Mouse (Mus musculus) neural tube, embryonic 12.5 days (tissue): ENCODE results near the gene Cbx1. TPM values are rescaled to one million over a fixed set of nuclear protein-coding genes. Genes with fewer than 3 reads are reported as not detected.

Source experiments
- ATAC-seq: fragments of 200-750 bp; cut with Nextera tagmentation; 2 replicates; pipeline ENCODE4 v1.8.0; 2017; ENCODE audit warnings: low read depth, mild to moderate bottlenecking, moderate TSS enrichment, moderate library complexity; ENCODE audit not compliant: low FRiP score
- H3K27ac ChIP-seq: fragments of 300-500 bp; sonication (generic); 2 replicates; pipeline ENCODE4 v1.5.1; 2016
- H3K27me3 ChIP-seq: fragments of 300-500 bp; sonication (generic); replicated peaks from 2 replicates; pipeline ENCODE4 v1.6.1; 2016; ENCODE audit warnings: mild to moderate bottlenecking
- H3K36me3 ChIP-seq: fragments of 300-500 bp; sonication (generic); 2 replicates; pipeline ENCODE4 v1.6.1; 2016; ENCODE audit warnings: mild to moderate bottlenecking
- H3K4me1 ChIP-seq: fragments of 300-500 bp; sonication (generic); 2 replicates; pipeline ENCODE4 v1.6.1; 2016
- H3K4me2 ChIP-seq: fragments of 300-500 bp; sonication (generic); replicated peaks from 2 replicates; pipeline ENCODE4 v1.6.1; 2016; ENCODE audit warnings: mild to moderate bottlenecking
- H3K4me3 ChIP-seq: fragments of 300-500 bp; sonication (generic); 2 replicates; pipeline ENCODE4 v1.5.1; 2016
- H3K9ac ChIP-seq: fragments of 300-500 bp; sonication (generic); 2 replicates; pipeline ENCODE4 v1.6.1; 2016; ENCODE audit warnings: mild to moderate bottlenecking
- H3K9me3 ChIP-seq: fragments of 300-500 bp; sonication (generic); 2 replicates; pipeline ENCODE4 v1.6.1; 2016; ENCODE audit warnings: mild to moderate bottlenecking
- WGBS: fragments of 180-500 bp; shearing (Covaris S2); methylation state at CpG from one replicate; pipeline ENCODE4 v1.1.7; 2016; 5-methylcytosine and 5-hydroxymethylcytosine counted together
- polyA plus RNA-seq: library from polyadenylated mRNA; unstranded; fragments of >200 nt; fragmentation: Nextera tagmentation; extraction: Ambion mirVana; gene quantifications from 2 replicates; pipeline ENCODE4 v1.2.1, GENCODE M21; 2016

Gene Cbx1
- polyA plus RNA-seq, 1 experiment from 2014 or later: 125 TPM

DNA sequence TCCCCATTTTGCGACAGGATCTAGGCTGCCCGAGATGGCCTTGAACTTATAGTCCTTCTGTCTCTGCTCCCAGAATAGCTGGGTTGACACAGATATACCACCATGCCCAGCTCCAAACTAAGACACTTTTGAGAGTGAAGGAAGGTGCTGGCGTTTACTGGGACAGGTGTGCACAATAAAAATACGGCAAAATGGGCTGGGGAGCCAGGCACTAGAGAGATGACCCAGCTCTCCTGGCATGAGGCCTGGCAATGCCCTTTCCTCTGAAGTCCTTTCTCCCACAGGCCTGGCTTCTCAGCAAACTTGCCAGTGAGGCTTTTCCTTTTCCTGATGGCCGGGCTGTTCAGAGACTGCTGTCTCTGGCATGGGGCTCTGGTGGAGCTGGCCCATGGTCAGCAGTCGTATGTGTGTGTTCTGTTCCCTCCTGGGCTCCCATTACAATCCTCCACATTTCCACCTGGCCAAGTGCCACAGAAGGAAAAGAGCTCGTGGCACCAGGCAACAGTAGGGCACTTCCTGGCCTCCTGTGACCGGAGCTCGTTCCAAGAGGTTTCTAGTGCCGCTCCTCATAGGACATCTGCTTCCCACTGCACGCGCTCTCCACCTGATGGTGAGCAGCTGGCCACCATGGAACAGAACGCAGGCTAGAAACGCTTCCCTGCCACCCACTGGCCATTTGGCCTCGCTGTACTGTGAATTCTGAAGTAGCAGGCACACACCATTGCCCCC lies 26.0 kb upstream of the Cbx1 start:
- Histone ChIP-seq H3K9me3 (no peaks in the 10 kb centered on the region), H3K9ac (no peak overlapping the region), H3K4me3 (no peak overlapping the region), H3K27me3 (no peaks in the 10 kb centered on the region), H3K27ac (no peak overlapping the region), H3K4me2 (no peak overlapping the region), H3K36me3 (peaks cover 2% of the 10 kb centered on the region; the same call in 1 of the 2 replicates), H3K4me1 (peaks cover 40% of the 10 kb centered on the region)
- ATAC-seq: no peak
- WGBS: 65% methylated on average over 15 of the region's 15 CpGs

- H3K4me1 ChIP-seq: peaks cover 53% of the 10 kb centered on the region
- H3K4me2 ChIP-seq: peak overlapping the region; percentile 18
- no peaks in the 10 kb centered on the region for H3K9me3 ChIP-seq
- H3K27me3 ChIP-seq: no peaks in the 10 kb centered on the region
- ATAC-seq: no peak
- no peak overlapping the region for H3K4me3 ChIP-seq
- peak overlapping the region; percentile 44; the same call in 1 of the 2 replicates for H3K27ac ChIP-seq
- peaks cover 19% of the 10 kb centered on the region for H3K36me3 ChIP-seq
- 34% methylated on average over 13 of the region's 13 CpGs for WGBS
- H3K9ac ChIP-seq: 0 out of 2 replicates have a peak overlapping the region, but pooled peaks have one; percentile 23
These were observed 24.2 kb upstream of the Cbx1 start for GRCm38 (mm10) chr11:96764511-96765350.

DNA sequence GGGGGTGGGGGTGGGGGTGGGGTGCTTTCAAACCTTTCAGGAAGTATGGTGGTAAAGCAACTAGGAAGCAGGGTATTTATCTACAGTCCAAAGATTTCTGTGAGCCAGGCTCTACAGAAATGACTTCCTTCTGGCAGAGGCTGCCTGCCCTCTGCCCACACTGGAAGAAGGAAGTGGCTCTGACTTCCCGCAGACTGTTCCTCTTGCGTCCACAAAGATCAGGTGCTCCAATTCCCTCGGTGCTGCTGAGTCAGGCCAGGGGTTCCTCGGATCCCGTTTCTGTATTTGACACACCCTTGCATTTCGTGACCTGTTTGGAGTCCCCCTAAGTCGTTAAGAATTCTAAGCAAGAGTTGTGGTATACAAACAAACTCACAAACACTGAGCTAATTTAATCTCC lies 23.3 kb upstream of the Cbx1 start:
- ATAC-seq: no peak
- H3K36me3 ChIP-seq: peaks cover 28% of the 10 kb centered on the region
- no peak overlapping the region for H3K9ac ChIP-seq
- H3K4me3 ChIP-seq: no peak overlapping the region
- no peak overlapping the region for H3K4me2 ChIP-seq
- H3K9me3 ChIP-seq: no peaks in the 10 kb centered on the region
- WGBS: 80% methylated on average over 7 of the region's 7 CpGs
- peaks cover 53% of the 10 kb centered on the region for H3K4me1 ChIP-seq
- no peak overlapping the region for H3K27ac ChIP-seq
- H3K27me3 ChIP-seq: no peaks in the 10 kb centered on the region

GRCm38 (mm10) chr11:96766555-96766954 lies 22.4 kb upstream of the Cbx1 start:
- no peaks in the 10 kb centered on the region for H3K9me3 ChIP-seq
- 78% methylated on average over 12 of the region's 12 CpGs for WGBS
- no peaks in the 10 kb centered on the region for H3K27me3 ChIP-seq
- peaks cover 53% of the 10 kb centered on the region for H3K4me1 ChIP-seq
- H3K4me3 ChIP-seq: no peak overlapping the region
- H3K4me2 ChIP-seq: 0 out of 2 replicates have a peak overlapping the region, but pooled peaks have one; percentile 16
- peak overlapping the region; percentile 39 for H3K27ac ChIP-seq
- H3K36me3 ChIP-seq: peaks cover 37% of the 10 kb centered on the region
- ATAC-seq: no peak
- H3K9ac ChIP-seq: no peak overlapping the region

- H3K4me1 ChIP-seq: peaks cover 53% of the 10 kb centered on the region
- H3K27me3 ChIP-seq: no peaks in the 10 kb centered on the region
- peaks cover 42% of the 10 kb centered on the region for H3K36me3 ChIP-seq
- no peaks in the 10 kb centered on the region for H3K9me3 ChIP-seq
- peak overlapping the region; percentile 39 for H3K27ac ChIP-seq
- no peak overlapping the region for H3K9ac ChIP-seq
- peak; percentile 77; the same call in 1 of the 2 replicates for ATAC-seq
- no peak overlapping the region for H3K4me3 ChIP-seq
- 17% methylated on average over 7 of the region's 7 CpGs for WGBS
- H3K4me2 ChIP-seq: peak overlapping the region; percentile 16; the same call in 1 of the 2 replicates
These were observed 21.8 kb upstream of the Cbx1 start for GRCm38 (mm10) chr11:96767096-96767495.

- Histone ChIP-seq H3K27ac (peak overlapping the region; percentile 60; the same call in 1 of the 2 replicates), H3K9me3 (no peaks in the 10 kb centered on the region), H3K4me1 (peaks cover 48% of the 10 kb centered on the region), H3K27me3 (no peaks in the 10 kb centered on the region), H3K4me2 (peak overlapping the region; percentile 16; the same call in 1 of the 2 replicates), H3K36me3 (peaks cover 54% of the 10 kb centered on the region), H3K4me3 (no peak overlapping the region), H3K9ac (peak overlapping the region; percentile 36)
- WGBS: 64% methylated on average over 9 of the region's 9 CpGs
- no peak for ATAC-seq
These were observed 20.7 kb upstream of the Cbx1 start for GRCm38 (mm10) chr11:96768240-96768639.

DNA sequence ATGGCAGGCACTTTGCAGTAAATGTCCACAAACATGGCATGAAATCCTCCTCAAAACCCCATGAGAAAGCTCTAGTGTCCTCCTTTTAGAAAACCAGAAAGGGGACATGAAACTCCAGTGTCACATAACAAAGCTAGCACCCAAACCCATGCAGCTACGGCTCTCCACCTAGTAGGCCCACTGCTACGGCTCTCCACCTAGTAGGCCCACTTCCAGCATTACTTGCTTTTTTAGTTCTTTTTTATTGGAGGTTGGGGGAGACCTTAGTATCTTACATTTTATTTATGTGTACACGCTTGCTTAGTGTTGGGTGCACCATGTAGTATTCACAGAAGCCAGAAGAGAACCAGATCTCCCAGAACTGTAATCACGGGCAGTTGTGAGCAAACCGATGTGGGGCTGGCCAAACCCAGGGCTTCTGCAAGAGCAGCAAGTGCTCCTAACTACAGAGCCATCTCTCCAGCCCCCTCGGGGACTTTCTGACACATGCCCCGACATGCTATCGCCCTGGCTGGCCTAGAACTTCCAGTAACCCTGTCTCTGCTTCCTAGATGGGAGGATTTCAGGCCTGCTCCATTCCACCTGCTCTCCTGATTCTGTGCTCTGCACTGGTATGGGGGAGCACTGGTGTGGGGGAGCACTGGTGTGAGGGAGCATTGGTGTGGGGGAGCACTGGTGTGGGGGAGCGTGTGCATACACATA lies 17.5 kb upstream of the Cbx1 start:
- Histone ChIP-seq H3K4me1 (peaks cover 46% of the 10 kb centered on the region), H3K27me3 (no peaks in the 10 kb centered on the region), H3K36me3 (peaks cover 59% of the 10 kb centered on the region), H3K27ac (no peak overlapping the region), H3K4me2 (no peak overlapping the region), H3K4me3 (no peak overlapping the region), H3K9me3 (no peaks in the 10 kb centered on the region), H3K9ac (no peak overlapping the region)
- no peak for ATAC-seq
- WGBS: 95% methylated on average over 9 of the region's 9 CpGs

DNA sequence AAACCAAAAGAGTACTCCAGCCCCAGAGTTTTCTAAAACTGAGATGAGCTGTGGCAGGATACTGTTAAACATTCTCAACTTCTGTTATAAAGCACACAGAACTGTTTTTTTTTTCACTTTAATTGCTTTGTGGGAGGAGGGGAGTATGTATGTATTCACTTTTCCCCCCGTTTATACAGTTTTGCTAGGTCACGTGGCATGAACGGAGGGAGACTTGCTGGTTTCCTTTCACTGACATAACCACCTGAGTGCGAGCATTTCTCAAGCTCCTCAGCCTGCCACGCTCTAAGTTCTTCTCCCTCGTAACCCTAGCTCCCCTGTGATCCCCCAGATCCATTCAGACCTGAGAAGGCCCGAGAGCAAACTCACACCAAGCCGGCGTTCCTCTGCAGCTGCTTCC lies 16.5 kb upstream of the Cbx1 start:
- Histone ChIP-seq H3K36me3 (peaks cover 59% of the 10 kb centered on the region), H3K4me2 (no peak overlapping the region), H3K4me3 (no peak overlapping the region), H3K4me1 (peaks cover 42% of the 10 kb centered on the region), H3K27me3 (no peaks in the 10 kb centered on the region), H3K27ac (no peak overlapping the region), H3K9me3 (no peaks in the 10 kb centered on the region), H3K9ac (no peak overlapping the region)
- WGBS: 94% methylated on average over 9 of the region's 9 CpGs
- no peak for ATAC-seq

DNA sequence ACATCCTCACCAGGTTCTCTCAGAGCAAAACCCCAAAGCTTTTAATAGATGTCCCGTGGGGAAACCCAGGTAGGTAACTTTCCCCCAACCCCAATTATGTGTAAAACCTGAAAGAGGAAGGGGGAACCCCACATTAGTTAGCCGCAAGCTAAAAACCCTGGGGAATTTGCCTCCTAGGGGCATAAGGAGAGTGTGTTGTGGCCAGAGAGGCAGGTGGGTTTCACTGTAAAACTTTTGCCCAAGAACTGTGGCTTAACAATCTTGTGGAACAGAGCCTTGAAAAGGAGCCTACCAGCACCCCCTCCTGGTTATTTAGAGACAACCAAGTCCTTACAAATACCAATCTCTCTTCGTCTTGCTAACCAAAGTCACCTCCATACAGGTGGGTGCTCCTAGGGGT lies 14.4 kb upstream of the Cbx1 start:
- no peak for ATAC-seq
- H3K27ac ChIP-seq: no peak overlapping the region
- no peak overlapping the region for H3K9ac ChIP-seq
- no peaks in the 10 kb centered on the region for H3K9me3 ChIP-seq
- WGBS: 84% methylated on average over 3 of the region's 3 CpGs
- peak overlapping the region; percentile 74 for H3K4me2 ChIP-seq
- H3K4me1 ChIP-seq: peaks cover 24% of the 10 kb centered on the region
- no peak overlapping the region for H3K4me3 ChIP-seq
- H3K27me3 ChIP-seq: no peaks in the 10 kb centered on the region
- peaks cover 41% of the 10 kb centered on the region for H3K36me3 ChIP-seq

GRCm38 (mm10) chr11:96775063-96775462 lies 13.9 kb upstream of the Cbx1 start:
- no peak for ATAC-seq
- peaks cover 37% of the 10 kb centered on the region for H3K36me3 ChIP-seq
- H3K27me3 ChIP-seq: no peaks in the 10 kb centered on the region
- H3K9ac ChIP-seq: no peak overlapping the region
- H3K4me2 ChIP-seq: peak overlapping the region; percentile 74
- peaks cover 24% of the 10 kb centered on the region for H3K4me1 ChIP-seq
- no peaks in the 10 kb centered on the region for H3K9me3 ChIP-seq
- WGBS: 76% methylated on average over 8 of the region's 8 CpGs
- H3K4me3 ChIP-seq: no peak overlapping the region
- no peak overlapping the region for H3K27ac ChIP-seq

GRCm38 (mm10) chr11:96775665-96776064 lies 13.3 kb upstream of the Cbx1 start:
- Histone ChIP-seq H3K9ac (no peak overlapping the region), H3K27ac (no peak overlapping the region), H3K4me3 (no peak overlapping the region), H3K4me1 (peaks cover 24% of the 10 kb centered on the region), H3K9me3 (no peaks in the 10 kb centered on the region), H3K4me2 (peak overlapping the region; percentile 74), H3K36me3 (peaks cover 31% of the 10 kb centered on the region), H3K27me3 (no peaks in the 10 kb centered on the region)
- 60% methylated on average over 7 of the region's 7 CpGs for WGBS
- no peak for ATAC-seq

DNA sequence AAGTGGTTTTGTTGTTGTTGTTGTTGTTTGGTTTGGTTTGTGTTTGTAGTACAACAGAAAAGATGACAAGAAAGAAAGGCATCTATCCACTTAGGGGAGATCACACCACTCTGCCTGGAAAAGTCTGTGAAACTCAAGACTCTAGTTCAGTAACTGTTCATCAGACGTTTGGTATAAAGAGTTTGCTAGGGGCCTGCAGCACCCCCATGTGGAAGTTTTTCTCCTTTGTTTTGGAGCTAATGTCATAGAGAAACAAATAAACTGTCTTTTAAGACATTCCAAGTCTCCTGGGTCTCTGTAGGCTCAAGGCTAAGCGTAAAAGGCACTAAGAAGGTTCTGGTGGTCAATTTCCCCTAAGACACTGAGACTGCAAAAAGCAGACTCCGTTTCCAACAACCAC lies 12.9 kb upstream of the Cbx1 start:
- Histone ChIP-seq H3K9me3 (no peaks in the 10 kb centered on the region), H3K4me3 (peak overlapping the region; percentile 77)

More for the DNA sequence above, 12.9 kb upstream of the Cbx1 start:
- 38% methylated on average over 3 of the region's 3 CpGs for WGBS
- Histone ChIP-seq H3K36me3 (peaks cover 27% of the 10 kb centered on the region), H3K27me3 (no peaks in the 10 kb centered on the region), H3K4me1 (peaks cover 24% of the 10 kb centered on the region), H3K9ac (peak overlapping the region; percentile 64), H3K27ac (peak overlapping the region; percentile 10; the same call in 1 of the 2 replicates), H3K4me2 (peak overlapping the region; percentile 74)
- ATAC-seq: no peak
